Mouse (Mus musculus): ENCODE data around the gene Tyk2.
A peak's percentile ranks its signal among the peaks of the same experiment; 100 is the strongest.

Gene Tyk2

GRCm38 (mm10) chr9:21131059-21131956 is at the start of gene Tyk2:
Gene Tyk2 (minus strand): TSS chr9:21131243.
- DNase-seq (ENCODE audit: low read depth, low spot score) = peak; percentile 96

- DNase-seq (ENCODE audit: low read depth, low spot score) = no peak
Observed at GRCm38 (mm10) chr9:21180841-21181240, 49.8 kb upstream of the Tyk2 start.

GRCm38 (mm10) chr9:21180402-21180801 is 49.4 kb upstream of the Tyk2 start:
- DNase-seq (ENCODE audit: low read depth, low spot score) = no peak

- DNase-seq (ENCODE audit: low read depth, low spot score) = peak; percentile 84
Observed at GRCm38 (mm10) chr9:21172364-21172763, 41.3 kb upstream of the Tyk2 start.

GRCm38 (mm10) chr9:21169157-21169556 is 38.1 kb upstream of the Tyk2 start:
- DNase-seq (ENCODE audit: low read depth, low spot score) = no peak

- peak; percentile 81 for DNase-seq (ENCODE audit: low read depth, low spot score)
Observed at GRCm38 (mm10) chr9:21168161-21169123, 37.4 kb upstream of the Tyk2 start.

- DNase-seq (ENCODE audit: low read depth, low spot score) = peak; percentile 77
Observed at GRCm38 (mm10) chr9:21167140-21168097, 36.4 kb upstream of the Tyk2 start.

- no peak for DNase-seq (ENCODE audit: low read depth, low spot score)
Observed at GRCm38 (mm10) chr9:21166516-21166915, 35.5 kb upstream of the Tyk2 start.

GRCm38 (mm10) chr9:21165952-21166451 is 35.0 kb upstream of the Tyk2 start:
- peak; percentile 66 for DNase-seq (ENCODE audit: low read depth, low spot score)

- DNase-seq (ENCODE audit: low read depth, low spot score) = peak; percentile 90
Observed at GRCm38 (mm10) chr9:21165041-21165951, 34.3 kb upstream of the Tyk2 start, which contains the start of gene Pde4a. Gene Pde4a (plus strand): TSS chr9:21165714.

- peak; percentile 66 for DNase-seq (ENCODE audit: low read depth, low spot score)
Observed at GRCm38 (mm10) chr9:21164072-21164471, 33.0 kb upstream of the Tyk2 start.

GRCm38 (mm10) chr9:21163086-21164050 is 32.3 kb upstream of the Tyk2 start:
- DNase-seq (ENCODE audit: low read depth, low spot score) = no peak

- peak; percentile 97 for DNase-seq (ENCODE audit: low read depth, low spot score)
Observed at GRCm38 (mm10) chr9:21161209-21161909, 30.3 kb upstream of the Tyk2 start.

GRCm38 (mm10) chr9:21154787-21155186 is 23.7 kb upstream of the Tyk2 start:
- no peak for DNase-seq (ENCODE audit: low read depth, low spot score)

- DNase-seq (ENCODE audit: low read depth, low spot score) = no peak
Observed at GRCm38 (mm10) chr9:21153833-21154232, 22.8 kb upstream of the Tyk2 start.

- DNase-seq (ENCODE audit: low read depth, low spot score) = no peak
Observed at GRCm38 (mm10) chr9:21153331-21153730, 22.3 kb upstream of the Tyk2 start.

- DNase-seq (ENCODE audit: low read depth, low spot score) = peak; percentile 36
Observed at GRCm38 (mm10) chr9:21152715-21153114, 21.7 kb upstream of the Tyk2 start.
